Mouse (Mus musculus): ENCODE results near the gene Arhgap9.
A peak's percentile ranks its signal among the peaks of the same experiment; 100 is the strongest.

Gene Arhgap9

GRCm38 (mm10) chr10:127343029-127343428, 21.3 kb downstream of the Arhgap9 start:
- no peak for DNase-seq (ENCODE audit: low read depth, low spot score)

GRCm38 (mm10) chr10:127346173-127346572, 24.4 kb downstream of the Arhgap9 start:
- no peak for DNase-seq (ENCODE audit: low read depth, low spot score)

GRCm38 (mm10) chr10:127348957-127349356, 27.2 kb downstream of the Arhgap9 start:
- DNase-seq (ENCODE audit: low read depth, low spot score) = no peak

GRCm38 (mm10) chr10:127349810-127350209, 28.0 kb downstream of the Arhgap9 start:
- DNase-seq (ENCODE audit: low read depth, low spot score) = no peak

- DNase-seq (ENCODE audit: low read depth, low spot score) = peak; percentile 48
Measured at GRCm38 (mm10) chr10:127350594-127351284, 29.0 kb downstream of the Arhgap9 start.

DNA sequence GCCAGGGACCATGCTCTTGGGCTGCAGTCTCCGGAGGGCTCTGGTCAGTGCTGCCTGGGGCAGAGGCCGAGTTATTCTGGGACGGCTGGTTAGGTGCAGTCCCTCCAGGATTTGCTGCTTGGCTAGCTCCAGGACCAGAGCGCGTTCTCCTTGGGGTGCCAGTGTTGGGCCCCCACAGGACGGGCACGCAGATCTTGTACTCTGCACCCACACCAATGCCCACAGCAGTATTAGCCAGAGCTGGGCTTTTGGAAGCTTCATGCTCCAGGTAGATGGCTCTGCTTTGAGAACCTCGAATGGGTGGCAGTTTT, 29.5 kb downstream of the Arhgap9 start:
- no peak for DNase-seq (ENCODE audit: low read depth, low spot score)

DNA sequence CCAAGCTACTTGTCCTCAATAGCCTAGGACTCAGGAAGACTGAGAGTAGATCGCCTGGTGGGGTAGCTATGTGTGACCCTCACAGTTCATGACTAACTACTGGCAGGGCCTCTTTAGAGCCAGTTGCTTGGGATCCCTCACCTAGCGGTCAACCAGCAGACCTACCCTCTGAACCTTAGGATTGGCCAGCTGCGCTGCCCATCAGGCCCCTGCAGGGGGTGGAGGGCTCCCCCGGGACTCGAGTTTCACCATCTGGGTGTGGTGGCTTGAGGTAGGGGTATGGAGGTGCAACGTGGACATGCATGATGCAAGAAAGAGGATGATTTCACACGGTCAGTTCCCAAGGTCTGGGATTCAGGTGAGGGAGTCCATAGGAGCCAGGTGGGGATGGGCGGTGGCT, 30.0 kb downstream of the Arhgap9 start:
- DNase-seq (ENCODE audit: low read depth, low spot score) = no peak

- DNase-seq (ENCODE audit: low read depth, low spot score) = no peak
Measured at GRCm38 (mm10) chr10:127352187-127352586, 30.4 kb downstream of the Arhgap9 start.

DNA sequence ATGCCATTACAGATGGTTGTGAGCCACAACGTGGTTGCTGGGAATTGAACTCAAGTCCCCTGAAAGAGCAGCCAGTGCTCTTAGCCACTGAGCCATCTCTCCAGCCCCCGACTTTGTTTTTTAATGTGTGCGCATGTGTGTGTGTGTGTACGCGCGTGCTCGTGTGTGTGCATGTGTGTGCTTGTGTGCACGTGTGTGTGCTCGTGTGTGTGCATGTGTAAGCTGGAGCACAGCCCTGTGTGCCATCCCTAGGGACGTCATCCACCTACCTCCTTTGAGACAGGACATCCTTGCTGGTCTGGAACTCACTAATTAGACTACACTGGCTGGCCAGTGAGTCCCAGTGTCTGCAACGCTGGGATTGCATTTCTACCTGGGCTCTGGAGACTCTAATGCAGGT, 31.0 kb downstream of the Arhgap9 start:
- DNase-seq (ENCODE audit: low read depth, low spot score) = no peak

- no peak for DNase-seq (ENCODE audit: low read depth, low spot score)
Measured at GRCm38 (mm10) chr10:127353909-127354895, 32.4 kb downstream of the Arhgap9 start, which contains the start of gene Inhbe. Inhbe (minus strand) TSS chr10:127354411.

- no peak for DNase-seq (ENCODE audit: low read depth, low spot score)
Measured at GRCm38 (mm10) chr10:127355336-127355735, 33.6 kb downstream of the Arhgap9 start.

DNA sequence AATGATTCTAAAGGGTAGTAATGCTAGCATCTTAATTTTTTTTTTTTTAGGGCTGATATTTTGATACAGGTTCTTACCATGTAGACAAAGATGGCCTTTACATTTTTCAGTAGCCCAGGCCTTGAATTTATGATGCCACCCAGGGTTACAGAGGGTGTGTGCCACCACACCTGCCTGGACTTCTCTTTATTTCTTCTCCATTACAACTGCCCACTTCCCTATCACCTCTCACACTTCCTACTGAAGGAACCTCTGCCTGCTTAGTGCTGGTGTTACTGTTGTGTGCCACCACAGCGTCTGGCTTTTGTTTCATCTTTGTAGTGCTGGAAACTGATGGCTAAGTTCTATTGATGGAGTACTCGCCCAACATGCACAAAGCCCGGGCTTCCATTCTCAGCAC, 39.0 kb downstream of the Arhgap9 start:
- no peak for DNase-seq (ENCODE audit: low read depth, low spot score)

DNA sequence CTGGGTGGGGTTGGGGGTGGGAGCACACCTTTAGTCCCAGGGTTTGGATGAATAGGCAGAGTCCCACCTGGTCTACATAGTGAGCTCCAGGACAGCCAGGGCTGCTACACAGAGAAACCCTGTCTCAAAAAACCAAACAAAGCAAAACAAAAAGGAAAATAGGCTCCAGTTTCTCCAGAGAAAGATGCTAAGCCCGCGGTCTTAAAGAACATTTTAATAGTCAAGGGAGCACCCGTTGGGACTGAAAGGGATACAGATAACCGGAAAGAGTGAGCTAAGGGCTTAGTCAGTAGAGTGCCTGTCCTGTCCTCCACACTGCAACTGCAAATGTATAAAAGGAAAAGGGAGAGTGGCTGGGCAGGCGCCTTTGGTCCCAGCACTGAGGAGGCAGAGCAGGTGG, 45.4 kb downstream of the Arhgap9 start:
- DNase-seq (ENCODE audit: low read depth, low spot score) = no peak

DNA sequence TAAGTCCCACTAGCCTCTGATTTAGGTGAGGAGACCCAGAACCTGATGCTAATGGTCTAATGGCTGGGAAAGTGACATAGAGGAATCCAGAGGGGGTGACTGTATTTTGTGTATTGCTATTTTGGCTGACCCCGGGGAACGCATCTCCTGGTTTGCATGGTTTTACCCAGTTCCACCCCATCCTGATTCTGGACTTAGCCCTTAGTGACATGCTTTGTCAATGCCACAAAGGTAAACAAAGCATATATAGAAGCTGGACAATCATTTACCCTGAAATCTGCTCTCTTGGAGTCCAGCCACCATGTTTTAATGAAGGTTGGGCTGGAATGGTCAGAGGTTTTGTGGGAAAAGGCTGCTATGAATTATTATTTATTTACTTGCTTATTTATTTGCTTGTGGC, 46.5 kb downstream of the Arhgap9 start:
- DNase-seq (ENCODE audit: low read depth, low spot score) = no peak

GRCm38 (mm10) chr10:127369834-127370820, 48.4 kb downstream of the Arhgap9 start, which contains the start of gene Inhbc:
Inhbc (minus strand) TSS chr10:127370431.
- DNase-seq (ENCODE audit: low read depth, low spot score) = no peak

DNA sequence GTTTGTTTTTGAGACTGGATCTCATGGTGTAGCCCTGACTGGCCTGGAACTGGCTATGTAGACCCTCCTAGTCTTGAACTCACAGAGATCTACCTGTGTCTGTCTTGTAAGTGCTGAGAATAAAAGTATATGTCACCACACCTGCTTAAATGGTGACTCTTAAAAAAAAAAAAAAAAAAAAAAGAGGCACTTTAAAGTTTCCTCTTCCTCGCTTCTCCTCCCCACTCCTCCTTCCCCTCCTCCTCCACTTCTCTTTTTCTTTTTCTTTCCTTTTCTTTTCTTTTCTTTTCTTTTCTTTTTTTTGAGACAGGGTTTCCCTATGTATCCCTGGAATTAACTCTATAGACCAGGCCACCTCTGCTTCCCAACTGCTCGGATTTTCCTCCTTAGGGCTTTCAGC, 49.3 kb downstream of the Arhgap9 start:
- DNase-seq (ENCODE audit: low read depth, low spot score) = no peak

- no peak for DNase-seq (ENCODE audit: low read depth, low spot score)
Measured at GRCm38 (mm10) chr10:127377700-127378099, 55.9 kb downstream of the Arhgap9 start.
